Mouse (Mus musculus) stomach, postnatal 0 days (tissue): ENCODE data around the gene Pcca. TPM values are rescaled to one million over a fixed set of nuclear protein-coding genes. Genes with fewer than 3 reads are reported as not detected.

ENCODE experiments used
- ATAC-seq: fragments of 200-750 bp; cut with Nextera tagmentation; 2 replicates; pipeline ENCODE4 v1.8.0; 2017; ENCODE audit not compliant: low FRiP score, low TSS enrichment
- DNase-seq: peaks from one replicate; pipeline ENCODE4 v3.0.0-alpha.2; 2016; ENCODE audit warnings: low spot score
- H3K27ac ChIP-seq: fragments of 300-500 bp; sonication (generic); replicated peaks from 2 replicates; pipeline ENCODE4 v1.5.1; 2014; ENCODE audit warnings: mild to moderate bottlenecking, control low read depth
- H3K27me3 ChIP-seq: fragments of 300-500 bp; sonication (generic); 2 replicates; pipeline ENCODE4 v1.6.1; 2014; ENCODE audit warnings: low read length; ENCODE audit not compliant: control insufficient read depth, insufficient read depth
- H3K36me3 ChIP-seq: fragments of 300-500 bp; sonication (generic); 2 replicates; pipeline ENCODE4 v1.6.1; 2014; ENCODE audit warnings: low read length, mixed read lengths; ENCODE audit not compliant: control insufficient read depth, insufficient read depth
- H3K4me1 ChIP-seq: fragments of 300-500 bp; sonication (generic); replicated peaks from 2 replicates; pipeline ENCODE4 v1.6.1; 2014; ENCODE audit warnings: antibody characterized with exemption; ENCODE audit not compliant: control insufficient read depth, insufficient read depth
- H3K4me2 ChIP-seq: fragments of 300-500 bp; sonication (generic); replicated peaks from 2 replicates; pipeline ENCODE4 v1.6.1; 2014; ENCODE audit warnings: low read depth, mild to moderate bottlenecking, control low read depth, moderate library complexity
- H3K4me3 ChIP-seq: fragments of 300-500 bp; sonication (generic); 2 replicates; pipeline ENCODE4 v1.5.1; 2014; ENCODE audit warnings: low read depth, low read length, control low read depth
- H3K9ac ChIP-seq: fragments of 300-500 bp; sonication (generic); 2 replicates; pipeline ENCODE4 v1.6.1; 2014; ENCODE audit warnings: mild to moderate bottlenecking, low read length, control low read depth, mixed read lengths
- H3K9me3 ChIP-seq: fragments of 300-500 bp; sonication (generic); 2 replicates; pipeline ENCODE4 v1.6.1; 2016; ENCODE audit warnings: low read length; ENCODE audit not compliant: control insufficient read depth
- CTCF ChIP-seq: IDR thresholded peaks from 2 replicates; pipeline ENCODE4 v1.5.1; 2016; ENCODE audit warnings: antibody characterized with exemption, low read depth, mild to moderate bottlenecking, moderate library complexity
- EP300 ChIP-seq: optimal IDR thresholded peaks from 2 replicates; pipeline ENCODE3; 2016; ENCODE audit warnings: antibody characterized with exemption
- WGBS: fragments of 180-500 bp; shearing (Covaris S2); extraction: QIAGEN DNeasy Blood & Tissue Kit; methylation state at CpG from one replicate; pipeline ENCODE4 v1.1.7; 2014; 5-methylcytosine and 5-hydroxymethylcytosine counted together
- polyA plus RNA-seq: library from polyadenylated mRNA; unstranded; fragments of >200 nt; fragmentation: Nextera tagmentation; extraction: Ambion mirVana; gene quantifications from 2 replicates; pipeline ENCODE4 v1.2.1, GENCODE M21; 2015

Pcca gene
- polyA plus RNA-seq, 1 experiment from 2014 or later, result 8.2 TPM

- H3K27me3 ChIP-seq, result no peaks in the 10 kb centered on the region
- no peak overlapping the region for H3K9ac ChIP-seq
- DNase-seq (no peak), ATAC-seq (no peak)
- H3K27ac ChIP-seq, result no peak overlapping the region
- no peak overlapping the region for H3K4me2 ChIP-seq
- H3K4me3 ChIP-seq, result no peak overlapping the region
- H3K36me3 ChIP-seq, result no peaks in the 10 kb centered on the region
- H3K4me1 ChIP-seq, result no peaks in the 10 kb centered on the region
- WGBS, result 71% methylated on average over 3 of the region's 3 CpGs
- no peak for TF ChIP-seq EP300
- TF ChIP-seq CTCF, result no peak
- H3K9me3 ChIP-seq, result no peaks in the 10 kb centered on the region
Observed at GRCm38 (mm10) chr14:122720989-122721388, 186.9 kb downstream of the Pcca start.

- TF ChIP-seq EP300 (no peak), CTCF (no peak)
- Histone ChIP-seq H3K9me3 (no peaks in the 10 kb centered on the region), H3K4me3 (no peak overlapping the region), H3K27me3 (no peaks in the 10 kb centered on the region), H3K36me3 (no peaks in the 10 kb centered on the region), H3K27ac (no peak overlapping the region), H3K4me2 (no peak overlapping the region), H3K9ac (no peak overlapping the region), H3K4me1 (no peaks in the 10 kb centered on the region)
- whole genome bisulfite sequencing, result 30% methylated on average over 4 of the region's 4 CpGs
- ATAC-seq (no peak), DNase-seq (no peak)
Observed at GRCm38 (mm10) chr14:122721750-122722149, 187.6 kb downstream of the Pcca start.

DNA sequence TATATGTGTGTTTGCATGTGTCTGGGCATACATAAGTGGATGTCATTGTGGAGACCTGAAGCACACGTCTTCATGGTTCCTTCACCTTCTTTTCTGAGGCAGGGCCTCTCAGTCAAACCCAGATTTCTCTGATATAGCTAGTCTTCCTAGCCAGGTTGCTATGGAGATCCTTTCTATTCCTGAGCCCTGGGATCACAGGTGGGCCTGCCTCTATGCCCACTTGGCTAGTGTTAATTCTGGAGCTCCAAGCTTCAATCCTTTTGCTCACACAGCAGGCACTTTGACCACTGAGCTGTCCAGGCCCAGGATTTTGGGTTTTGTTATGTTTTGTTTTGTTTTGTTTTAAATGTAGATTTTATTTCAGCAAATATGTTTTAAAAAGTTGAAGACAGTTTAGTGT, 192.3 kb downstream of the Pcca start:
- WGBS, result 71% methylated on average over 1 of the region's 1 CpGs
- no peaks in the 10 kb centered on the region for H3K36me3 ChIP-seq
- H3K9ac ChIP-seq, result no peak overlapping the region
- ATAC-seq, result no peak
- DNase-seq, result no peak
- H3K9me3 ChIP-seq, result no peaks in the 10 kb centered on the region
- H3K27me3 ChIP-seq, result no peaks in the 10 kb centered on the region
- TF ChIP-seq EP300 (no peak), CTCF (no peak)
- no peak overlapping the region for H3K4me3 ChIP-seq
- H3K4me2 ChIP-seq, result no peak overlapping the region
- H3K27ac ChIP-seq, result no peak overlapping the region
- H3K4me1 ChIP-seq, result no peaks in the 10 kb centered on the region

DNA sequence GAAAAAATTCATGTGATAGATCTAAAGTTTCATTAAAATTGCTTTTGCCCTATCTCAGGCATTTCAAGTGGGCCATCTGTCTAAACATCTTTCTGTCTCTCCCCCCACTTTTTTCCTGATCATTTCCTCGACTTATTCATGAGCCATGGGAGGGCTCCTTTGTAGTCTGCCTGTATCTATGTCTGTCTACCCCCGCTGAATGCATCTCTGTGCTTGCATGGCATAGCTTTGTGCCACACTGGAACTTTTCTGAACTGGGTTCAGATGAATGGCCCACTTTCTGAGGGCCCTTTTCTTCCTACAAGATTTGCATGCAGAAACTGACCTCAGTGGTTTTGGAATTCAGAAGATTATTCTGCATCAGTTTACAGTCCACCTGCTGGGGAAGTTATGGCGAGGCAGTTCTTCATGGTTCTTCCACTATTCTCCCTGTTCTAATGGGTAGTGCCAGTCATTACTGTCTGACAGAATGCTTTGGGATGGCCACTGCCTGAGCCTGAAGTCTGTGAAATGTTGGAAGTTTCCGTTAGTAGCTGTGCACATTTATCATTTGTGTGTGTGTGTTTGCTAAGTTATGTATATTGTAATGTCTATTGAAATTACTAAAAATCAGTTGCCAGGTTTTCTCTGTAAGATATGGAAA, 195.4 kb downstream of the Pcca start:
- Histone ChIP-seq H3K36me3 (no peaks in the 10 kb centered on the region), H3K4me3 (no peak overlapping the region), H3K4me2 (no peak overlapping the region), H3K9ac (no peak overlapping the region), H3K9me3 (no peaks in the 10 kb centered on the region), H3K27me3 (no peaks in the 10 kb centered on the region), H3K27ac (no peak overlapping the region), H3K4me1 (no peaks in the 10 kb centered on the region)
- no peak for ATAC-seq
- TF ChIP-seq CTCF (no peak), EP300 (no peak)
- no peak for DNase-seq
- 79% methylated on average over 4 of the region's 4 CpGs for WGBS

DNA sequence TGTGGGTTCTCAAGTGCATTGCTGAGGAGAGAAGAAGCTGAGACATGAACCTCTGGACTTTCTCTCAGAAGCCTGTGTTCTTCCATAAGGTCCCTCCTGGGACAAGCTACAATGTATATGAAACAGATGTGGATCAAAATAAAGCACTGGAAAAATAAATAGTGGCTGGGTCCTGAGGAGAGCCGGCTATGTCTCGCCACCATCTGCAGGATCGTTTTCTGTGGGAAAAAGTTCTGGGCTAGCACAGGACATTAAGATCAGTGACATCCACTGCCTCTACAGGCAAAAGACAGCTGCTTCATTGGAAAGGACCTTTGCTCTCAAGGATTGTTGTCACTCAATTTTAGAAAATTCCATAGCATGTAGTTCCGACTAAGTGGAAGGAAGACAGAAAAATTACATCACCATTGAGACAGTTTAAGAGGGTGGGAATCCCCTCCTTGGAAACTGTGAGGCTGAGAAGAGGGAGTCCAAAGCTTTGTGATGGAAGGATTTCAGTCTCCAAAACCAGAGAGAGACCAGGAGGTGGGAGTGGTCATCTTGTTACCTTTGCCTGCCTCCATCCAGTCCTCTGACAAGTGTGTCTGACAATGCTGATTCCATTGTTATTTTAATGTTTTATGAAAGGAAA, 196.9 kb downstream of the Pcca start:
- Histone ChIP-seq H3K9ac (no peak overlapping the region), H3K4me2 (no peak overlapping the region), H3K9me3 (no peaks in the 10 kb centered on the region), H3K27ac (no peak overlapping the region), H3K4me3 (no peak overlapping the region), H3K36me3 (no peaks in the 10 kb centered on the region), H3K27me3 (no peaks in the 10 kb centered on the region), H3K4me1 (no peaks in the 10 kb centered on the region)
- ATAC-seq (no peak), DNase-seq (no peak)
- 53% methylated on average over 4 of the region's 4 CpGs for WGBS
- TF ChIP-seq CTCF, result no peak
- no peak for TF ChIP-seq EP300

GRCm38 (mm10) chr14:122736806-122737205, 202.7 kb downstream of the Pcca start:
- DNase-seq (no peak), ATAC-seq (no peak)
- Histone ChIP-seq H3K9ac (no peak overlapping the region), H3K4me2 (no peak overlapping the region), H3K4me1 (no peaks in the 10 kb centered on the region), H3K27ac (no peak overlapping the region), H3K9me3 (no peaks in the 10 kb centered on the region), H3K4me3 (no peak overlapping the region), H3K36me3 (no peaks in the 10 kb centered on the region), H3K27me3 (no peaks in the 10 kb centered on the region)
- TF ChIP-seq EP300 (no peak), CTCF (no peak)
